Mouse (Mus musculus) lung, adult 18-20 months (tissue): ENCODE results near the gene Prr14l.
A peak's percentile ranks its signal among the peaks of the same experiment; 100 is the strongest.
"Not testable (repeated sequence)": the region's sequence is repeated elsewhere in the genome, so short reads cannot be mapped to it uniquely, and the experiment has no call there.

Experiments used
- DNase-seq, 2 experiments: peaks; one replicate each; pipeline ENCODE4 v3.0.0; 2022; ENCODE audit warnings: mixed read lengths in 2 of 2

Gene Prr14l

DNA sequence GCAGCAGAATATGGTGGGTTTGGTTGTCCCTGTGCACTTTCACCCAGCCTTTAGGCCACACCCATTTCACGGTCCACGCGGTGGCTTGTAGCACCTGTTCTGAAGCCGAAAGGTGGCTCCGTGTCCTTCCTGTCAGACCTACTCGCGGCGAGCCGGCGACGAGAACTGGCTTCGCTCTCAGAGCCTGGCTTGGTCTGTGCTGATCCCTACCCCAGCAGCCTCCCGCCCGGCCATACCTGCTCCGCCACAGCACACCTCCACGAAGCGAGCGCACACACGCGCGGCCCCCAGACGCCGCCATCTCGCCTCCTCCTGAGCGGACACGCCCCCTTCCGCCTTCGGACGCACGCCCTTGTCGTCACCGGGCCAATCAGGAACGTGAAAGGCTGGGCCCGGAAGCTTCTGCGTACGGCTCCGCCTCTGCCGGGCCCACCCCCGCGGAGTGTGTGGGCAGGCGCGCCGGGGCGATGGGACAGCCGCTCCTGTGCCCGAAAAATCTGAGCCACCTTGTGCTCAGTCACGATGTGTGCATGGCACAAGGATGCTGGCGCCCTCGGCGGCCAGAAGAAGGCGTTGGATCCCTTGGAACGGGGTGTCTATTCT is 68.6 kb downstream of the Prr14l start, which contains the start of gene Pisd:
TSS of gene Pisd (minus strand) at position 334 of the 603 bp plus-strand sequence.
- DNase-seq, result peak; percentile 94 to 96

DNA sequence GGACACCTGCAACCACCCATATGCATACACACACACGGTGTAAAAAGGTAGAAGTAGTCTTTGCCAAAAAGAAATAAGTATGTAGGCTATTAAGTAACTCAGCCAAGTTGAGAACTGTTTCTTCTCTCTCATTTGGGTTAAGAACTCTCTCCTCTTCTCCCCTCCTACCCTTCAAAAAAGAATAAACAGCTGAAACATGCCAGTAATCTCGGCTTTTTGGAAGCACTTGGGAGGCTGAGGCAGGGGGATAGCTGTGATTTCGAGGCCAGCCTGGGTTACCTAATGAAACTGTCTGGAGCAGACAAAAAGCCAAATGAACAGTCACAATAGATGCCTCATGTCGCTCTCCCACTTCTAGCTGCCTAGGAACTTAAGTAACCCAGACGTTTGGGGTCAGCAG is 69.3 kb downstream of the Prr14l start:
- no peak for DNase-seq

DNA sequence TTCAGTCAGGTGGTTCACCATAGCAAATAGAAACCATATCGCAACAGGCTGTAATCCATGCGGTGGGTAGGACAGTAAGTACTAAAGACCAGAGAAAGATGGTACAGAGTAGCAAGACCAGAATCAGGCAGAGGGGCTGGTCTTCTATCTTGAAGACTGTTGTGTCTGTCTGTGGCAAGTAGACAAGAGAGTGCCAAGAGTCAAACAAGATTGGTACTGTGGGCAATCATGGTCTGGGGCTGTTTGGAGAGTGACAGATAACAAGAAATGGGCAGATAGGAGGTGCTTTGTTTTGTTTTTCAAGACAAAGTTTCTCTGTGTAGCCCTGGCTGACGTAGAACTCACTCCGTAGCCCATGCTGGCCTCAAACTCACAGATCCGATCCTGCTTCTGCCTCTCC is 72.5 kb downstream of the Prr14l start:
- DNase-seq, result no peak

DNA sequence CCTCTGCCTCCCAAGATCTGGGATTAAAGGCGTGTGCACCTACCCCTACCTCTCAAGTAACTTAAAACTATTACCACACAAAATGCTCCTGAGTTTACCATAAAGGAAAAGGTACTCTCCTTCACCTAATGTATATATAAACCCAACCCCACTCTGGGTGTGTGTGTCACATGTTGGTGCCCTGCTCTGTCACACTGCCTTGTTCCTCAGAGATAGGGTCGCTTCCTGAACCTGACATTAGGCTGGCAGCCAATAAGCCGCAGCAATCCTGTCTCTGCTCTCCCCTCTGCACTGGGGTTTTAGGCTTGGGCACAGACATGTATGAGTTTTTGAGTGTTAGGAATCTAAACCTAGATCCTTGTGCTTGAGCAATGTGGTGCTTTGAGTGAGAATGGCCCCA is 75.9 kb downstream of the Prr14l start:
- DNase-seq, result no peak

DNA sequence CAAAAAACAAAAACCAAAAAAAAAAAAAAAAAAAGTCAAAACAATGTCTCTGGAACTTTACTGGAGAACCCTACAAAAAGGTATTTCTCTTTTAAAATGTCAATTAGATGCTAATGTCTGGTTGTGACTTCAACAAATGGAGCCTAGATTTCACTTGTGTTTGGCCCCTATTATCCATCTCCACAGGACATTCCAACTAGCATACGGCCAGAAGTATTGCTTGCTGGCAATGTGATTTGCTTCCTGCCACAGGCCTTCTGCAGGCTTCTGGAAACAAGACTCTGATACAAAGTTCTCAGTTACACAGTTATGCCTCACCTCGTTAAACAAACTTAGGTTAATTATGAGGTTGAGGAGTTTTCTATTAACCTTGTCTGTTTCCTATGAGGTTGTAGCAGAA is 81.7 kb downstream of the Prr14l start:
- DNase-seq, result no peak

DNA sequence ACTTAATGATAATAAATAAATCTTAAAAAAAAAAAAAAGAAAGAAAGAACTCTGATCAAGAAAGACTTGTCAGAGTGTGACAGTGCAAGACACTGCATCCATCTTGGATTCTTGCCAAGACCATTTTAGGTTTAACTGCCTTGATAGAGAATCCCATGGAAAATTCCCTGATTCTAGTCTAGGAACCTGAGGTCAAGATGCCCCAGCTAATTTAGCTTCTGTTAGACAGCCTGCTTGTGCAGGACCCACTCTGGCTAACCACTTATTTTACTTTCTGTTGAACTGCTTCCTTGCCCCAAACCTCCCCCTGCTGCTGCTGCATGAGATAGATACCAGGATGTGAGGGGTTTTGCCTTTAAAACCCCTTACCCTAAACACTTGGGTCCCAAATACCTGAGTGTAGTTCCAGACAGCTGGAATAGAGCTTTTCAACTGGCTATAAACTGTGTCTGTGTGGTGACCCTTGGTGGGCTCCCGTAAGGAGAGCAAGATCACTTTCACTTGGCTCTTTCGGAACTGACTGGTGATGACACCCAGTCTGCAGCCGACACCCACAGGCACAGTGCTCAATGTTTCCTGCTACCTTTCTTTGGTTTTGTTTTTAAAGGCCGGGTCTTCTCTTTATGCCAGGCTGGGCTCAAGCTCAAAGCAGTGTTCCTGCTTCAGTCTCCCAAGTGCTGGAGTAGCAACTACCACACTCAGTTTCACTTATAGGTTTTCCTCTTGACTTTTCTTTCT is 86.3 kb downstream of the Prr14l start:
- no peak for DNase-seq

DNA sequence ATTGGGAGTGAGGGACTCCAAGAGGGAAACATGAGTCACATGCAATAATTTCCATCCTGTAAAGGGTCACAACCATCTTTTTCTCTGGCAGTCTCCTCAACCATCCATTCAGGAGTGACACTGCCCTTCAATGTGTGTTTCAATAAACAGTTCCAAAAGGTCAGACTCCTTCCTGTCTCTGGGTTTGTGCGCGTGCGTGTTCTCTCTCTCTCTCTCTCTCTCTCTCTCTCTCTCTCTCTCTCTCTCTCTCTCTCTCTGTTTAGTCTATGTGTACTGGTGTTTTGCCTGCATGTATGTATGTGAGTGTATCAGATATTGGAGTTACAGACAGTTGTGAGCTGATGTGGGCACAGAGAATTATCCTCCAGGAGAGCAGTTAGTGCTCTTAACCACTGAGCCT is 87.1 kb downstream of the Prr14l start:
- no peak for DNase-seq

DNA sequence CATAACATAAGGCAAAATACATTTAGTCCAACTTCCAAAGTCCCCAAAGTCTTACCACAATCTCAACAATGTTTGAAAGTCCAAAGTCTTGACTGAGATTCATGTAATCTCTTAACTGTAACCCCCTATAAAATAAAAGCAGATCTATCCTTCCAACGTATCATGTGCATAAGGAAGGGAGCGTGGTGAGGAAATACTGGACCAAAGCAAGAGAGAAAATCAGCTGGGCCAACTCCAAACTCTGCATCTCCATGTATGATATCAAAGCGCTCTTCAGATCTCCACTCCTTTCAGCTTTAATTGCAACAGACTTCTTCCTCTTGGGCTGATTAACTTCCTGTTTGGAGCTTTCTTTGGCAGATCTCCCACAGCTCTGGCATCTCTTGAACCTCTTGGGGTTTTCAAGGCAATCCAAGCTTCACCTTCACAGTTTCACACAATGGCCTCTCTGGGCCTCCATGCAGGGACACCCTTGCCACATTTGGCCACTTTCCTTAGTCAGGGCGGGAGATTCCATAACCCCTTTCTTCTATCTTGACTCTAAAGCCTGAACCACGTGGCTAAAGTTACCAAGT is 92.4 kb downstream of the Prr14l start:
- peak in 1 of 2 experiments; percentile 52 for DNase-seq

DNA sequence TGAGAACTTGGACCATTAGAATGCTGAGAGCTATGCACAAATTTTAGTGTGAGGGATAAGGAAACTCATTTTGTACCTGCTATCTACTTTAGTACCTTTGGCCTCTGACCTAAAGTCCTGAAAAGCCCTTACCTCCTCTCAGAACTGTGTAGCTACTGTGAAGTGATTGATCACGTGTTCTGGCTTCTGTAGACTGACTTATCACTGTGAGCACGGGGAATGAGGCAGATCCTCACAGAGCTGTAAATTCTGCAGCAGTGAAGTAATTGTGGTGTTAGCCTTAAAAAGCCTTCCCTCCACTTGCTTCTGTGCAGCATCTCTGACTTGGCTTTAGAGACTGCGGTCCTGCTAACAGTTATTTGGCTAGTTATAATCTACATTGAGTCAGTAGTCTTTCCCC is 93.3 kb downstream of the Prr14l start:
- no peak for DNase-seq

DNA sequence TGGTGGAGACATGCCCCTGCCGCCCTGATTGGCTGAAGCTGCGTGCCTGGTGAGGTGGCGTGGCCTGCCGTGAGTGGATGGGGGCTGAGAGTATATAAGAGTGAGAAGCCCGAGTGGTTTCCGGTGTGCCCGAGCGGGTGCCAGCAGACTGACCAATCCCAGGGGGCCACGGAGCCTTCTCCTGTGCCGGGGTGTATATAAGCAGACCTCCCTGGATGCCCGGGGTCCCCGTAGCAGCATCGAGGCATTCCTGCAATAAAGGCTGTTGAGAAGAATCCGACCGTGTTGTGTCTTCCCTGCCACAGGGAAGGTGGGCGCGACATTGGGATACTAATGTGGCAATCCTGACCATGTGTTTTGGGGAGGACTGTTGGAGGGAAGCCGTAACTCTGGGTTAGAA is 93.7 kb downstream of the Prr14l start:
- DNase-seq, result not testable (repeated sequence)

DNA sequence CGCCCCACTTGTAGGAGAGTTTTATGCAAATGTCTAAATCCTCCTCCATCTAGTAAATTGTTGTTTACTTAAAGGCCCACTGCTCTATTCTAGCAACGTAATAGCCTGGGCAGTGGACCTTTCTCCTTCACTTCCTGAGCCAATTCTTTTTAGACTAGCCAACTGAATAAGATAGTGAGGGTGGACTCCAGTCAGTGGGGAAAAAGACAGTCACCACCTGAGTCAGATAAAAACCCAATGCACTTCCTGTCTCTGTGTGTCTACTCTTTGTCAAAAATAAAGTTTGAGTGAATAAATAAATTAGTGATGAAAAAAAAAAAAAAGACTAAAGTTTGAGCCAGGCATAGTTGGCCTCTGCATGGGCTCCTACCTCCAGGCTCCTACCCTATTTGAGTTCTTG is 94.4 kb downstream of the Prr14l start:
- no peak for DNase-seq

DNA sequence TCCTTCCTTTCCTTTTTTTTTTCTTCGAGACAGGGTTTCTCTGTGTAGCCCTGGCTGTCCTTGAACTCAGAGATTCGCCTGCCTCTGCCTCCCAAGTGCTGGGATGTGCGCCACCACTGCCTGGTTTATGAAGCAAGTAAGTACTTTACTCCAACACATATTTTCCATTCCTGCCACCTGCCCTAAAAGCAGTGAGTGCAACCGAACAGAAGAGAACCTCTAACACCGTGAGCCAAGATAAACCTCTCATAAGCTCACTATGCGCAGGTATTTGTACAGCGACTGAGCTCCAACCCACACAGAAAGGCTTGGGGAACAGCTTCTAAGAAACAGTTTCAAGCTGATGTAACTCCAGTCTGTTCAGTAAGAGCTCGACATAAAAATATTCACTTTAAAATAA is 97.9 kb downstream of the Prr14l start:
- no peak for DNase-seq

DNA sequence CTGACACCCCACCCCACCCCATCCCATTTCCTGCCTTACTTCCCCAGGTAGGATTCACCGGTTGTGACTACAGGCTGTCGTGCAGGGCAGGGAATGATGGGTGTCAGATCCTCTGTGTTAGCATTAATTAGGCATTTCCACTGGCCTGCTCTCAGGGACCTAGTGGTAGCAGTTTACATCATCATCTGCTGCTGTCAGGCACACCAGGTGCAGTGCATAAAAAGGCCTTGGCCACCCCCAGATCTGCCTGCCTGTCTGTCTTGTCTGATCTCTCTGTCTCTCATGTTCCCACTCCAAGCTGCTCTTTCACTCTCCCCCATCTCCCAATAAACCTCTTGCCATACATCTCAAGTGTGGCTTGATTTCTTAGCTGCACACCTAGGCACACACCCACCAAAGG is 102.3 kb downstream of the Prr14l start:
- no peak for DNase-seq

DNA sequence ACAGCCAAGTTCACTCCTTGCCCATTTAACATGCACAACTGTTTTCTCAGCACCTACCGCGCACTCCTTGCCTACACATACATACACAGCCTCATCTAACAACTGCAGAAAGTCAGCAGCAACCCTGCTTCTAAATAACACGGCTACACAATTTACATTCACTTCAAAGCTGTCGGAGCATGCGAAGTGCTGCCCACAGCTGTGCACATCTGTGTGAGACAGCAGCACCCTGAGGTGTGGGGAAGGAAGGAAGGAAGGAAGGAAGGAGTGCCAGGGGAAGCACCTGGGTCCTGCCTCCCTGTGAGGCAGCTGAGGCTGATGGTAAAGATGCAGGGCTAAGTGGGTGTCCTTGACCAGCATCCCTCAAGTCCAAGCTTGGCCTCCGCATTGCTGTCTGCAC is 105.1 kb downstream of the Prr14l start:
- DNase-seq, result no peak

DNA sequence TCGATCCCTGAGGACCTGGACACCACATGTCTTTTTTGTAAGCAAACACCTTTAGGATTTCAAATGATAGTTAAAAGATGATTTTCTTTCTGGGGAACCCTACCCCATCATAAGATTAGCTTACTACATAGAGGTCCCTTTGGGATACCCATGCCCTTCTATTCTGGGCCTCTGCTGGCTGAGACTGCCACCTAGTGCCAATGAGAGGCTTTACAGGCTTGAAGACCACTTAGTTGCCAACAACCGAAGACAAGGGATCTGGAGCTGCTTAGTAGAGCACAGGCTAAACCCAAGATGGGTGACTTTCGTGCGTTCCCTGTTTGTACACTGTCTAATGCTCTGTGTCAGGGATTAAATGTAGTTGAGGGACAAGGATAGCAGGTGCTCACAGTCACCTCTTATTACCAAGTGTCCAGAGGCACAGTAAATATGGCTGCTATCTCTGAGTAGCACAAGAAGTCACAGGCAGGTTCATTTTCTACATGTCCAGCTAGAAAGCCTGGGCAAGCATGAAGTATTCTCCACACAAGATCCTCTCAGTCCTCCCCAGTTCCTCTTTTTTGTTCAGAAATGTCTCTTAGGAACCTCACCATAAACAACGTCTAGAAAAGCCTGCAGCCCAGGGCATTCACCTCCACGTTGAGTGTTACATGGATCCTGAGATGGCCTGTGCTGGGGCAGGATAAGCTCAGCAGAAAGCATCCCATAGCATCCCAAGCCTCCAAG is 106.2 kb downstream of the Prr14l start:
- DNase-seq, result peak; percentile 56 to 60

DNA sequence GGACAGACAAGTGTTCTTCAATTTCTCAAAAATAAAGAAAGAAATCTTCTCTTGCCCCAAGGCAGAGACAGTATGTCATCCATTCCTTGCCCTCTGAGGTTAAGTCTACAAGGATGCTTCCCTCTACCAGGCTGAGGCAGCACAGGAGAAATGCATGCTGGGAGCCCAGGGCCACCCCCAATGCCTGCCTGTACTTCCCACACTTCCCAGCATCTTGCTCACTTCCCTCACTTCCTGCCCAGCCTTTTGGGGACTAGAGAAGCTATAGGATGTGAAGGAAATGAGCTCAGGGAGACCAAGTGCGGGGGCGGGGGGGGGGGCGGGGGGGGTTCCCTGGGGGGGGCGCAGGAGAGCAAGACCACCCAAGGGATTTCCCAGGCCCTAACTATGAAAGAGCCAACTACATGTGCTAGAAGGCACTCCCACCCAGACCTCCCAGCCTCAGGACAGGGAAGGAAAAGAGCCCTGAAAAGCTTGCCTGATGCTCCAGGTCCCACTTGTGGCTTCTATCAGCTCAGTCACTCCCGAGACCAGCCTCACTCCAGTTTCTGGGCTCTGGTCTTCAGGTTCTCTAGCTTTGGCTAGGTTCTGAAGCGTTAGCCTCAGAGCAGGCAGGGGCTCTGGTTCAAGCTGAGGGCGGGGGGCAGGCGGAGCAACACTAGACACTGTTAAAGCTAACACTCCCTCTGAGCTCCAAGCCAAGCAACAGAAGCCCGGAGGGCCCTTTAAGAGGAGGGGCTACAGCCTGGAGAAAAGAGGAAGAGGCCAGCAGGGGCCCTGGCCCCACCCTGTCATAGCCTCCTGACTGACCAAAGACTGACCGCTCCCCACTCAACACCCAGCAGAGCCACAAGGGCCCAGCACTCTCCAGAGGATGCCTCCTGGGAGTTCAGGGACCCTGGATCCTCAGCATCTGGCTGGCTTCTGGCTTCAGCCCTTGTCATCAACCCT is 108.1 kb downstream of the Prr14l start:
- peak; percentile 93 to 95 for DNase-seq

DNA sequence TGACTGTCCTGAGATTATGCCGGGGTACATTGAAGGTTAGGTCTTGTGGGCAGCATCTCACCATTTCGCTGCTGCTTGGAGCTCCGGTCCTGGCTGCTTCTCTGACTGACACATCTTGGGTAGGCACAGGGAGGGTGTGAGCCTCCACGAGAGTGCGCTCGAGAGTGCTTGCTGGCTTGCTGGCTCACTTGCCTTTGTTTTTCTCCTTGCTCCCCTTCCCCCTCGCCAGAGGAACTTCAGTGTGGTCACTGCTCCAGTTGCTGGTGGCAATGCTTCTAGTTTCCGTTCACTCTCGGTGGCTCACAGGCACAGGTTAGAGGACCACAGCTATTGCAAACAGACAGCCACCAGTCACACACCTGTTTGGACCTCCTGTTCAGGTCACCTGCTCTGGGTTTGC is 111.9 kb downstream of the Prr14l start:
- DNase-seq, result peak; percentile 64 to 80

DNA sequence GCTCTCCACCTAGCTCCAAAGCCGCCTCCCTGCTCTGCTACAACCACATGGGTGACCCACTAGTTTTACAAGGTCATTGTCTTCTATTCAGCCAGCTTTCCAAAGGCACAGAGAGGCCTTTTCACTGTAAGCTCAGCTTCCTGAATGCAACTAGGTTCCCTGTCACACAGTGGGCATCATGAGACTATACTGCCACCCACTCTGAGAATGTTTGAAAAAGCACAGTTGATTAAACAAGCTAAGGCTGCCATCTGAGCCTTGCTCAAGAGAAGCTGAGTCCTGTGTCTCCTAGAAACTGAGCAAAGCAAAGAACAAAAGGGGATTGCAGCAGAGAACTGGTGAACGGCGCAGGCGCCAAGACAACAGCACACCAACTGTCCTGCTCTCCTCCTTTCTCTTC is 112.7 kb downstream of the Prr14l start:
- peak in 1 of 2 experiments; percentile 54 for DNase-seq

DNA sequence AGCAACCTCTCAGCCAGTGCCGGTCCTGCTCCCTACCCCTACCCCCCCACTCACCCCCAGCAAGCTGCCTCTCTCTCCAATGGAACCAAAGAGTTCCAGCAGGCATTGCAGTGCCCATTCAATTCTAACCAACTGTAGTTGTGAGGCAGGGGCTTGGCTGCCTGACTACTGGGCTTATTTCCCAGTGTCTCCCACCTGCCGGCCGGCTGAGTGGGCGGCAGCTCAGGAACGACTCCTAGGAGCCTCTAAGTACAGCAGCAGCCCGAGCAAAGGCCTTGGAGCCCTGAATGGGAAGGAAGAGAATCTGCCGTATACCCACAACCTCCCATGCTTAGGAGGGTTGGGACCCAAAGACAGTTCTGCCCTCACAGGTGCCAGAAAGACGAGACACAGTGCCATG is 113.2 kb downstream of the Prr14l start:
- not testable (repeated sequence) for DNase-seq

DNA sequence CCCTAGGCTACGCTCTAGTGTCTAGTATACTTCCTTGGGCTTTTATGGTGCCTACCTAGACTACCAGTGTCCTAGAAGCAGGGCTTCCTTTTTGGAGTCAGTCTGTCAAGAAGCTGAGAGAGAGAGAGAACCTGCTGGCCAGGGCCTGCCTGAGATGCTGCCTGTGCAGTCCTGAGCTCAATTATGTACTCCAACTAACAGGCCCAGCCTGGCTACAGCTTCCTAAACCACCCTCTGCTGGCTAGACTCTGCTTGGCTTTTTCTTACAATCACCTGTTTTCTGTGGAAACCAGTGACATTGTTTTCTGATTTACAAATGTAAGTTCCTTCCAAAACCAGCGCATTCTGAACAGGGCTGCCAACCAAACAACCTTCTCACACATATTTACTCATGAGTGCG is 113.9 kb downstream of the Prr14l start:
- DNase-seq, result no peak
